Mouse (Mus musculus) bone marrow, adult 2 months (tissue): ENCODE results near the gene Itgb4. TPM values are rescaled to one million over a fixed set of nuclear protein-coding genes. Genes with fewer than 3 reads are reported as not detected.
A peak's percentile ranks its signal among the peaks of the same experiment; 100 is the strongest.

Source experiments
- H3K27ac ChIP-seq: fragments of 200-500 bp; 2 replicates; pipeline ENCODE4 v1.5.1; 2012; ENCODE audit warnings: low read depth, mild to moderate bottlenecking, control low read depth, inconsistent platforms, low read length; ENCODE audit not compliant: control insufficient read depth, poor library complexity, insufficient read depth
- H3K4me1 ChIP-seq: fragments of 200-500 bp; 2 replicates; pipeline ENCODE4 v1.6.1; 2011; ENCODE audit warnings: low read length; ENCODE audit not compliant: control insufficient read depth, insufficient read depth
- H3K4me3 ChIP-seq: fragments of 200-500 bp; replicated peaks from 2 replicates; pipeline ENCODE3; 2011; ENCODE audit warnings: mild to moderate bottlenecking, low read depth, low read length, control low read depth; ENCODE audit not compliant: control insufficient read depth
- CTCF ChIP-seq: fragments of 200-500 bp; IDR thresholded peaks from 2 replicates; pipeline ENCODE4 v1.5.1; 2011; ENCODE audit warnings: low read length, control low read depth; ENCODE audit not compliant: control insufficient read depth, insufficient read depth
- POLR2A ChIP-seq: fragments of 200-500 bp; IDR thresholded peaks from 2 replicates; pipeline ENCODE4 v1.6.1; 2011; ENCODE audit warnings: low read depth, mild to moderate bottlenecking, control low read depth, low read length, borderline replicate concordance; ENCODE audit not compliant: control insufficient read depth
- WGBS: fragments of 180-500 bp; shearing (Covaris S2); methylation state at CpG from one replicate; pipeline ENCODE4 v1.1.7; 2018; 5-methylcytosine and 5-hydroxymethylcytosine counted together
- polyA plus RNA-seq: library from polyadenylated mRNA; stranded (reverse); fragments of >200 nt; gene quantifications from 2 replicates; pipeline ENCODE4 v1.2.4, GENCODE M21; 2011; ENCODE audit warnings: low replicate concordance; ENCODE audit not compliant: missing spikeins, insufficient read depth, insufficient read length

The Itgb4 gene
- polyA plus RNA-seq, 1 experiment, result 1.7 TPM

DNA sequence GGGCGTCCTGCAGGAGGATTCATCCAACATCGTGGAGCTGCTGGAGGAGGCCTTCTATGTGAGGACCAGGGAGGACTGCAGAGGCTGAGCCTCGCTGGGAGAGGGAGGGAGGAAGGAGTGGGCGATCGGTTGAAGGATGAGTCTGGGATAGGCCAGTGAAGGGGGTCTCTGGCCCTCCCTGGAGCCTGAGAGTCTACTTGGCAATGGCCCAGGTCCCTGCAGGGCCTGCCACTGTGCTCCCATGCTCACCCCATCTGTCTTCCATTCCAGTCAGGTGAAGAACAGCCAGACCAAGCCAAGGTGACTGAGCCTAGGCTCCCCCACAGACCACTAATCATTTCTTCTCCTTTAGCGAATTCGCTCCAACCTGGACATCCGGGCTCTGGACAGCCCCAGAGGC, 8.8 kb downstream of the Itgb4 start:
- no peaks in the 10 kb centered on the region for H3K4me1 ChIP-seq
- H3K4me3 ChIP-seq, result no peak overlapping the region
- no peak for TF ChIP-seq CTCF
- no peak for TF ChIP-seq POLR2A
- 83% methylated on average over 8 of the region's 8 CpGs for WGBS
- H3K27ac ChIP-seq, result no peak overlapping the region

DNA sequence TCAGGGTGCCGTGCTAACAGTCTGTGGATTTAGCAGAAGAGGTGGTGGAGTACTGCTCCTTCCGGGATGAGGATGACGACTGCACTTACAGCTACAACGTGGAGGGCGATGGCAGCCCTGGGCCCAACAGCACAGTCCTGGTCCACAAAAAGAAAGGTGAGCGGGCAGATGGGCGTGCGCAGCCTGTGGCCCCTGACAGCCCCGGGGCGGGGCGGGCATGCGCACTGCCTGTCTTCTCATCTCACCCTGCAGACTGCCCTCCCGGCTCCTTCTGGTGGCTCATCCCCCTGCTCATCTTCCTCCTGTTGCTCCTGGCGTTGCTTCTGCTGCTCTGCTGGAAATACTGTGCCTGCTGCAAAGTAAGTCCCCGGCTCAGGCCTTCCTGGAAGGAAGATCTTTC, 15.2 kb downstream of the Itgb4 start:
- no peak for TF ChIP-seq POLR2A
- TF ChIP-seq CTCF, result no peak
- 63% methylated on average over 15 of the region's 15 CpGs for WGBS
- Histone ChIP-seq H3K4me1 (no peaks in the 10 kb centered on the region), H3K4me3 (no peak overlapping the region), H3K27ac (no peak overlapping the region)

DNA sequence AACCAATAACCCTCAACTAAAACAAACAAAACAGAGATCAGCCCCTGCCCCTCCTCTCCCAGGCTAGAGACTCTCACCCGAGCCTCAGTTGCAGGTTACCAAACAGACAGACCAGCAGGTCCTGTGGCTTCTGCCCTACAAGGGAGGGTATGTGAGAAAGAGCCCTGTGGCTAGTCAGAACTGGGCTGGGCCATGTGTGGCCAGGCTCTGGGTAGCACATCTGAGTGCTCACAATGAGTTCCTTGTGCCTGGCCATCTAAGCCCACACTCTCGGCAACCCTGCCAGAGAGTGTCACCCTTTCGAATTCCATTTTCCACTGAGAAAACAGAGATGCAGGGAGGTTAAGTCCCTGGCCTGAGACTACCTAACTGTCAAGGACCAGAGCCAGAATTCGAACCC, 17.6 kb downstream of the Itgb4 start:
- H3K4me3 ChIP-seq, result no peak overlapping the region
- H3K4me1 ChIP-seq, result no peaks in the 10 kb centered on the region
- 66% methylated on average over 4 of the region's 4 CpGs for WGBS
- no peak for TF ChIP-seq POLR2A
- TF ChIP-seq CTCF, result no peak
- no peak overlapping the region for H3K27ac ChIP-seq

DNA sequence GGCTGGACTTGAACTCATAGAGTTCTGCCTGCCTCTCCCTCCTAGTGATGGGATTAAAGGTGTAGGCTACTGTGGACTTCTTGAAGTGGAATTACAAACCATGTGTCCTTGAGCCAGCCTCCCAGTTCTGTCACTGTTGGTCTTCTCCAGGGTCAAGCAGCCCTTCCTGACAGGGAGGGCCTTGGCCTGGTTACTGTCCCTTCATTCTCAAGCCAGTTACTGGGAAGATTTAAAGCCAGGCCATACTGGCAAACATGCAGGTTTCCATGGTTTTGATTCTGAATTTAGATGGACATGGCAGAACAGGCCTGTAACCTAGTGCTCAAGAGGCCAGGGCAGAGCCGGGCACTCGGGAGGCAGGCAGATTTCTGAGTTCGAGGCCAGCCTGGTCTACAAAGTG, 20.7 kb downstream of the Itgb4 start:
- Histone ChIP-seq H3K27ac (no peak overlapping the region), H3K4me1 (no peaks in the 10 kb centered on the region), H3K4me3 (no peak overlapping the region)
- 87% methylated on average over 3 of the region's 3 CpGs for WGBS
- TF ChIP-seq CTCF (no peak), POLR2A (no peak)

DNA sequence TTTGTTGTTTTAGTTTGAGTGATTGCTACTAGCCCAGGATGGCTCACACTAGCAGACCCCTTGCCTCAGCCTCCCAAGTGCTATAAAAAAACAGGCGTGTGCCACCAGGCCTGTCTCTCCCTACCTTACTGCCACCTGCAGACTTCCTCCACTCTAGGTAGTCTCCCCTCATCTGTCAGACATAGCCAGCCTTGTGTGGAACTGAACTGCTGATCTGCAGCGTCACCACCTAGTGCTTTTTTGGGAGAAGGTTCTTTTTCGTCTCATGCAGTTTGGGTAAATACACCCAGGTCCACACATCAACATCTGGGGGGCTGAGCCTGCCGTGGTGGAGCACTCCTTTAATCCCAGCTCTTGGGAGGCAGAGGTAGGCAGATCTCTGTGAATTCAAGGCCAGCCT, 22.5 kb downstream of the Itgb4 start:
- TF ChIP-seq POLR2A (no peak), CTCF (no peak)
- WGBS, result 73% methylated on average over 4 of the region's 4 CpGs
- H3K4me1 ChIP-seq, result no peaks in the 10 kb centered on the region

DNA sequence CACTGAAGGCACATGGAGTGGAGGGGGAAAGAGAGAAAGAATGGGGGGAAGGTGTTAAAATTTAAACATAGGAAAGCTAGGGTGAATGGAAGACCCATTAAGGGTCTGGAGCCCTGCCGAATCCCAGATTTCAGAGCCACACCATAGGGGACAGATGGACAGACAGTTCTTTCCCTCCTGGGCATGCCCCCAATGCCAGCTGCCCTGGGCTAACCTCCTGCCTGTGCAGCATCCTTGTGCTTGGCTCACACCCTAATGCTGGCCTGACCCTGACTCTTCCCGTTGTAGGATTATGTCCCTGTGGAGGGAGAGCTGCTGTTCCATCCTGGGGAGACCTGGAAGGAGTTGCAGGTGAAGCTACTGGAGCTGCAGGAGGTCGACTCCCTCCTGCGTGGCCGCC, 23.2 kb downstream of the Itgb4 start:
- Histone ChIP-seq H3K4me1 (no peaks in the 10 kb centered on the region), H3K27ac (no peak overlapping the region), H3K4me3 (no peak overlapping the region)
- WGBS, result 84% methylated on average over 5 of the region's 5 CpGs
- TF ChIP-seq POLR2A (no peak), CTCF (no peak)

More for the DNA sequence above, 22.5 kb downstream of the Itgb4 start:
- no peak overlapping the region for H3K4me3 ChIP-seq
- no peak overlapping the region for H3K27ac ChIP-seq

DNA sequence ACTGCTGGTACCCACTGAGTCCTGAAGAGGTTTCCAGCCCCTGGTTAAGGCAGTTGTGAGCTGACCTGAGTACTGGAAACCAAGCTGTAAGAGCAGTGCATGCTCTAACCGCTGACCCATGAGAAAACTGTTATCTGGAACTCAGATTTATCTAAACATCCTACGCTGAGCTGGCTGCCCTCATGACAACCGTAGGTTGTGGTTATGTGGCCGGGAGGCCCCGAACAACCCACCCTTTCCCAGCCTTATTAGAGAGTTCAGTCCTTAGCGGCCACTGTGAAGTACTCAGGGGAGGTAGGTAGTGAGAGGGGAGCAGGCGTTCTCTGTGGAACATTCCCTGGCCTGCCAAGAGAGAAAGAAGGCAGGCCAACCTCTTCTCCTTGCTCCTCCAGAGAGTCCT, 24.5 kb downstream of the Itgb4 start:
- 29% methylated on average over 7 of the region's 7 CpGs for WGBS
- Histone ChIP-seq H3K27ac (no peak overlapping the region), H3K4me1 (no peaks in the 10 kb centered on the region), H3K4me3 (no peak overlapping the region)
- TF ChIP-seq CTCF (no peak), POLR2A (no peak)

DNA sequence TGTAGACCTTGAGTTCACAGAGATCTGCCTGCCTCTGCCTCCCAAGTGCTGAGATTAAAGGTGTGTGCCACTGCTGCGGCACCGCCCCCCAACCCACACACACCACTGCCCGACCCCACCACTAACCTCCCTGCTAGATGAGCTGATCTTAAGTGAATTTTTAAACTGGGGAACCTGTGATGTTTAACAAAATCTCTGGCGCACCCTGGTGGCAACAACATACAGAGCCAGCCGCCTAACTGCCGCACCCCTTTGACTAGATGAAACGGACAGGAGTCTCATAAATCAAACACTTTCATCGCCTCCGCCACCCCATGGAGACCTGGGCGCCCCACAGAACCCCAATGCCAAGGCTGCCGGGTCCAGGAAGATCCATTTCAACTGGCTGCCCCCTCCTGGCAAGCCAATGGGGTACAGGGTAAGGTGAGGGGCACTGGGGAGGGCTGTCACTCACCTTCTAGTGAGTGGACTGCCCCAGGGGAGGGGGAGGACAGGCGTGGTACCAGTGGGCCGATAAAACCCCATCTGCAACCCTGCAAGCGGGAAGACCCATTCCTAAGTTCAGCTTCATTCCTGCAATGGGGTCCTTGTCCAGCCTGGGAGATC, 25.1 kb downstream of the Itgb4 start:
- Histone ChIP-seq H3K4me1 (no peaks in the 10 kb centered on the region), H3K4me3 (no peak overlapping the region), H3K27ac (no peak overlapping the region)
- 7% methylated on average over 14 of the region's 14 CpGs for WGBS
- TF ChIP-seq POLR2A (no peak), CTCF (peak; percentile 60)

DNA sequence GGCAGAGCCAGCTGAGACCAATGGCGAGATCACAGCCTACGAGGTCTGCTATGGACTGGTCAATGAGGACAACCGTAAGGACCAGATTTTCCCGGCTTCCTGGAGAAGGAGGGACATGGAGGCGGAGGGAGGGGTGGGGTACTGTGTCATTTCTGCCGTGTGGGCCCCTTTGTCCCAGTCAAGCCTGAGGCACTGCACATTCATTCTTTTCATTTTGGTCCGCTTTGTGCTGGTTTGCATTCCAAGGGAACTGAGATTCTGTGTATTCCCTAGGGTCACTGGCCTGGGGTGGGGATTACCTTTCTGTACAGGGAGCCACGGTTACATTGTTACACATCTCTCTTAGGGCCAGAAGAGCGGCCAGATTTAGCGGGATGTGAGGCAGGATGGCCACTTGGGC, 26.1 kb downstream of the Itgb4 start:
- Histone ChIP-seq H3K4me3 (no peak overlapping the region), H3K4me1 (peaks cover 2% of the 10 kb centered on the region), H3K27ac (no peak overlapping the region)
- WGBS, result 74% methylated on average over 10 of the region's 10 CpGs
- TF ChIP-seq CTCF (no peak), POLR2A (no peak)
